Mouse (Mus musculus) large intestine, adult 2 months (tissue): ENCODE results near the gene Dbnl. TPM values are rescaled to one million over a fixed set of nuclear protein-coding genes. Genes with fewer than 3 reads are reported as not detected.
A peak's percentile ranks its signal among the peaks of the same experiment; 100 is the strongest.

Experiments
- DNase-seq: peaks from one replicate; pipeline ENCODE4 v3.0.0-alpha.2; 2012; ENCODE audit warnings: low read depth, low spot score
- WGBS: fragments of 180-500 bp; shearing (Covaris S2); methylation state at CpG from one replicate; pipeline ENCODE4 v1.1.7; 2018; 5-methylcytosine and 5-hydroxymethylcytosine counted together
- polyA plus RNA-seq: library from polyadenylated mRNA; depleted of rRNA; stranded (reverse); fragments of >200 nt; gene quantifications from 2 replicates; pipeline ENCODE4 v1.2.3, GENCODE M21; 2012; rRNA removed

Dbnl gene
- polyA plus RNA-seq, result 122 and 136 TPM in 2 replicates

DNA sequence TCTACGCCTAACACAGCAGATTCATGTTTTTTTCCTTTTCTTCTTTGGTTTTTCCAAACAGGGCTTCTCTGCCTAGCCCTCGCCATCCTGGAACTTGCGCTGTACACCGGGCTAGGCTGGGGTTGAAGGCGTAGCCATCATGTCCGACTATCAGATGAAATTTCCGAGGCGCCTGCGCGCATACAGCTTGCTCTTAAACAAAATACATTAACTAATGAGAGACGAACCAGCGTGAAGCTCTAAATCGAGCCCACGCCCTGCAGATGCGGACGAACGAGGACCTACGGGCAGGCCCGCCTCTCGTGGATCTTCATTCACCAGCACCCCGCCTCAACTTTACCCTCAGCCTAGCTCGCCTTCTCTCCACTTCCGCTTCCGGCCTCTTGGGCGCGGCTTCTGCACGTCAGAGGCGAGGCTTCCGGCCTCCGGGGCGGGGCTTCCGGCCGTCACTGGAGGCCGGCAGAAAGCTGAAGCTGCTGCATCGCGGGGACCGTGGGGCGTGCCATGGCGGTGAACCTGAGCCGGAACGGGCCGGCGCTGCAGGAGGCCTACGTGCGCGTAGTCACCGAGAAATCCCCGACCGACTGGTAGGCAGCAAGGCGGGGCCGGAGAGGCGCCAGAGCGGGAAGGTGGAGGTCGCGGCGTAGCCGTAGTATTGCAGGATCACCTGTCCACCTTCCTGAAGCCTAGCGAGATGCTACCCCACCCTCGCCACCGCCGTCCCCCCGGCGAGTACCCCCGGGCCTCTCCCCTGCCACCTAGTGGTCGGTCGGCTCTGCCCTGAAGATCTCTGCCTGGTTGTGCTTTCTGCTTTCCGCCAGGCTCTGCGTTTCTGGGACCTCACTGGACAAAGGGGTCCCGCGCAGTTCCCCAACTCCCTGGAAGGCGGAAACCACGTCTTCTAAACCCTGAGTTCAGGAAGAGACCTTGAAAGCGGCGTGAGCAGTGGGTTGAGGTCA is at the start of gene Dbnl:
Gene Dbnl (plus strand): TSS at position 433 of the 959 bp plus-strand sequence.
- under 1% methylated on average over 74 of the region's 74 CpGs for WGBS
- peak; percentile 88 for DNase-seq

DNA sequence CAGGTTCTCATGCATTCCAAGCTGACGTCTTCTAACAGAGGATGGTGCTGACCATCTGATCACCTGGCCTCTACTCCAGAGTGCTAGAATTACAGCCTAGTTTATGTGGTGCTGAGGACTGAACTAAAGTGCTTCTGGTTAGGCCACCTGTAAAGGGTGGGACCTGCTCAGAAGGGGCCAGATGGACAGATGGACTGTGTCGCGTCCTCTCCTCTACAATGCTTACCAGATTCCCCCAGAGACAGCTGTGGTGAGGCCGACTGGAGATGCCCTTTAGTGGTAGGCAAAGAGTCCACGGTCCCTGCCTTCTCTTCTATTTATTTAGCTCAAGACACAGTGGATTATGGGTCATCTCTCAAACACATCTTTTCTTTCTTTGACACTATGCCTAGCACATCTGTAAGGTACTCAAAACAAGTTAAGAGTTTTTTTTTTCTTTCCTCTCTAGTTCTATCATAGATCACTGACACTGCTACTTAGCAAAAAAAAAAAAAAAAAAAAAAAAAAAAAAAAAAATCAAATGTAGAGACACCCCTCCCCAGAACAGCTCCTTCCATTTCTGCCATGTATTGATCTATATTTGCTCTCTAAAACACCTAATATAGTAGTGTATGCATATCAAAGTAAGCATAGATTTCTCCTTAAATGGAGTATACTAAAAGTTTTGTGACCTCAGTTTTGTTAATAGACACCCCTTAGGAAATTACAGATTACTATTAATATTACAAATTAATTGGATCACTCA is 49.2 kb upstream of the Dbnl start:
- DNase-seq, result no peak
- WGBS, result 80% methylated on average over 5 of the region's 5 CpGs

DNA sequence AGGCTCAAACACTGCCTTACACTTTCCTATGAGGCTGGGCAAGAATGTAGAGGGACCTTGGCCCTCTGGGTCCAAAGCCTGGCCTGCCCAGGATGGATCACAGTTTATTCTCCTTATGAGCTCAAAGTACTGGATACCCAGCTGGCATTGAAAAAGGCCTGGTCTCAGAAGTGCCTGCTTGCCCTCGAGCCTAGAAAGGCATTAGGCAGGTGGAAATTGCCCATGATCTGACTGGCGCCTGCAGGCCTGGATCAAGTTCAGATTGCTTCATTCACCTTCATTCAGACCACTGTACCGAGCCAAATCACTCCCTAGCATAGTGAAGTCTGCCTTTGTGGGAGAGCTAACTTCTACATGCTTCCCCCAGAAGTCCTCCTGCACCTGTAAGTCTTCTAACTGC is 48.4 kb upstream of the Dbnl start:
- WGBS, result 14% methylated on average over 3 of the region's 3 CpGs
- no peak for DNase-seq

DNA sequence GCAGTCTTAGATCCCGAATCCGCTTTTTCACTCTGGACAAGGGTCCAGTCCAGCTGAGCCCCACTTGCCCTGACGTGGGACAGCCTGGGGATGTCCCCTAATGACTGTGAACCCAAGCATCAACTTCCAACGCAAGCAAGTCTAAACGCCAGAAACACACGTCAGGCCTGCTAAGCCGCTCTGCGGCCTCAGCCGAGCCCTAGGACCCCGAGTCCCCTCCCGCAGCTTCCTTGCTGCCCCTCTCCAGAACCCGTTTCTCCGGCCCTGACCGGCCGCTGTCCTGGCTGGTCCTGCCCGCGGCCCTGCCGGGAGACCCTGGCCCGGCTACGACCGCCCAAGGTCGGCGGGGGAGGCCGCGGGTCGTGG is 47.7 kb upstream of the Dbnl start:
- no peak for DNase-seq
- 1% methylated on average over 26 of the region's 26 CpGs for WGBS

DNA sequence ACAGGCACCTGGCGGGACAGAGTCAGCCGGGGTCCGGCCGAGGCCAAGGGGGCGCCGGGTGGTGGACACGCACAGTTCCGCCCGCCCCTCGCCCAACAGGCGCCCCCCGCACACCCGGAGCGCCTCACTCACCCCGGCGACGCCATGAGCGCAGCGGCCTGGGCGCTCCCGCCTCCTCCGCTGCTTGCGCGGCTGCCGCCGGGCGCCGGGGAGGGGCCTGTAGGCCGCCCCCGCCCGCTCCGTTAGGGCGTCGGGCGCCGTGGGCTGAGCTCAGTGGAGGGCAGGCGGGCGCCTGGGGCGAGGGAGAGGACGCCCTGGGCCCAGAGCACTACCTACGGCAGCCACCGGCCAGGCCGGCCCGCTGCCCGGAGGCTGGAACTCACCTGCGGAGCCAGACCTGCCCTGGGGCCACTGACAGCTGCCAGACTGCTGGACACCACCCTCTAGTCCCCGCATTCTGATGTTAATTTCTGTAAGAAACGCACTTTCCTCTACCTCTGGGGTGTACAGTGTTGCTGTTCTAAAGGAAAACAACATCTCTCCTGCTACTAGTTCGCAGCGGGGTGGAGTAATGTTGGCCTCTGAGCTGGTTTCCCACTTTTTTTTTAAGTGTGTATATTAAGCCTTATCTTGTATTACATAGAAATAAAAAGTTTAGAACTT is 47.2 kb upstream of the Dbnl start:
- no peak for DNase-seq
- 1% methylated on average over 49 of the region's 50 CpGs for WGBS

DNA sequence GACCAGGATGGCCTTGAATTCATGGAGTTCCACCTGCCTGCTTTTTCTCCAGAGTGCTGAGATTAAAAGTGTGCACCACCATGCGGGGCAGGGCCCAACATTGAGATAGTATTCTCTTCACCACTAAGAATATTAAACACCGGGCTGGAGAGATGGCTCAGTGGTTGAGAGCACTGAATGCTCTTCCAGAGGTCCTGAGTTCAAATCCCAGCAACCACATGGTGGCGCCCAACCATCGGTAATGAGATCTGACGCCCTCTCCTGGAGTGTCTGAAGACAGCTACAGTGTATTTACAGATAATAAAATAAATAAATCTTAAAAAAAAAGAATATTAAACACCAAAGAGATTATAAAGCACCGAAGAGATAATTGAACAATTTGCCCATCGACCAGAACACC is 46.2 kb upstream of the Dbnl start:
- WGBS, result 60% methylated on average over 7 of the region's 7 CpGs
- DNase-seq, result no peak

DNA sequence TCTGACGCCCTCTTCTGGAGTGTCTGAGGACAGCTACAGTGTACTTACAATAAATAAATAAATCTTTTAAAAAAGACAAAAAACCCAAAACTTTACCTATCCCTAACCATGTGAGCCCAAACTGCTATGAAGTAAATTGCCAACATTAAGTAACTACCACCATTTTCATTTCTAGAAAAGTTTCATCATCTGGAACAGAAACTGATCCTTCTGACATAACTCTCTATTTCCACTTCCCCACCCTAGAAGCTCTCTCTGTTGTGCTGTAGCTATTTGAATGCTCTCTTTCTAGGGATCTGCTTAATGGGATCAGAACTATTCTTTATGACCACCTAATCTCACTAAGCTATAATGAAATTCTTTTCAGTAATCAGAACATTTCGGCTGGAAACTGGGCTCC is 43.3 kb upstream of the Dbnl start:
- 81% methylated on average over 2 of the region's 2 CpGs for WGBS
- DNase-seq, result no peak

DNA sequence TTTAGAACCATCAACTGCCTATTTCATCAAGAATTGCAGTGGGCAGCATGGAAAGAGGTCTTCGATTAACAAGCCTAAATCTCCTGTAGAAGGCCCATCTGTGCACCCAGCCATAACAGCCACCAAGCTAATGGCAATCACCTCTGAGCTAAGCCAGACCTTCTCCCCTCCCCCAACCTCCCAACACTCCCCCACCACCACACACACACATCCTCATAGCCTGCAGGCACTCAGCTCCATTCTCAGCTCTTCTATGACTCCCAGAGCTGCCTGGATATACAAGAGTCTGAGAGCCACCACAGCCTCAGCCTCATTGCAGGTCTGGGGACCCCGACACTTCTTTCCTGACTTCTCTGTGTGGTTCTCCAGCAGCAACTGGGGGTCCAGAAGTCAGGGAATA is 34.5 kb upstream of the Dbnl start:
- no peak for DNase-seq
- WGBS, result 85% methylated on average over 2 of the region's 2 CpGs

DNA sequence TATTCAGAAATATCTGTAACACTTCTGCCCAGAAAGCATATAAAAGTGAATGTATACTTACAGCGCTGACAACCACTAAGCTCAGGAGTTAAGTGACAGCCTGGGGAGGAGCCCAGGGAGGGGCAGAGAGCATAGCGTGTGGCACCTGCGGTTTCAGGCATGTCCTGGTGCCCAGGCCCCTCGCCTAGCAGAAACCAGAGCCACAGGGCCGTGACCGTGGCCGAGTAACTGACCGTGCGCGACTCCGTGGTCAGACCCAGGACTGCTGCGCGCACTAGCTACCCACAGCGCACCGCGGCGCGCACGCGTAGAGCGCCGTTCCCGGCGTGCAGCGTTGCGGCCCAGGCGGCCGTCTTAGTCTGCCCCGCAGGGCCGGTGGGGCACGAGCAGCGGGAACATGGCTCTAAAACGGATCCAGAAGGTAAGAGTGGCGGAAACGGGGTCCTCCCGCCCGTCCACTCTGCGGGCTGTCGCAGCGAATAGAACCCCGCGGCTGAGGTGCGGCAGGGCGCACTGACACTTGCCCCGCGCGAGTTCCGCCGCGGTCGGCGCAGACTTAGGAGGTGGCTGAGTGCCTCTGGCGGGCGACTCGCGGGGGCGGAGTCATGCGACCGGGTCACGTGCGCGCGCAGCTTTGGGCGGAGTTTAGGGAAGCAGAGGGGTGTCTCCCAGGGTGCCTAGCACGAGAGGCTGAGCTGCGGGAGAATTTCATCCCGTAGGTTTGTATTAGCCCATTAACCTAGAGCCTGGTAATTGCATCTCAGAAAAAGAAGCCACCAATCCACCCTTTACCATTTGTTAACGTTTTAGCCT is 26.3 kb upstream of the Dbnl start, which contains the start of gene Urgcp:
Gene Urgcp (minus strand): TSS at position 557 of the 813 bp plus-strand sequence.
- under 1% methylated on average over 68 of the region's 68 CpGs for WGBS

DNA sequence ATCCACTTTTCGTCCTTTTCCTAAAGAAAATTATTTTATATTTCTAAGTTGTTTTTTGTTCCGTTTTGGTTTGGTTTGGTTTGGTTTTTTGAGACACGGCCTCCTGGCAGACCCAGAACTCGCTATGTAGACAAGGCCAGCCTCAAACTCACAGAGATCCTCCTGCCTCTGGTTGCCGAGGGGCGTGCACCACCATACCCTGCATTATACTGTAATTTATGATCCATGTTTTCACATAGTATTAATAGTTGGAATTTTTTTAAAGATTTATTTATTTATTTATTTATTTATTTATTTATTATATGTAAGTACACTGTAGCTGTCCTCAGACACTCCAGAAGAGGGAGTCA is 25.7 kb upstream of the Dbnl start:
- DNase-seq, result no peak
- WGBS, result 7% methylated on average over 6 of the region's 6 CpGs

More for the DNA sequence above, 26.3 kb upstream of the Dbnl start, which contains the start of gene Urgcp:
- peak; percentile 89 for DNase-seq

DNA sequence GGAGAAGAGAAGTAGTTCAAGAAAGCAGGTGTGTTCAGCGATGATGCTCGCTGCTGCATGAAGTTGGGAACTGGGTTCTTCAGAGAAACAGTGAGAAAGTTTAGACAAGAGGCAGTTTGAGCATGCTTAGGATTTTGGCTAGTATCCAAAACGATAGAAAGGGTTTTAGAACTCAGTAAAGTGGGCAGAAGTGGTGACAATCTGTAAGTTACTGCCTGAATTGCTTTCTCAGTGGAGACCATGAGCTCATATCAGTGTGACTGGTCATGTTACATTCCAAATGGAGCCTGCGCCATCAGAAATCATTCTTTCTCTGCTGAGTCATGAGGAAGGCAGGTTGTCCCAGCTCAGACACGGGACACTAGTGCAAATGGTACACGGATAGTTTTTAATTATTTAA is 22.3 kb upstream of the Dbnl start:
- DNase-seq, result no peak
- WGBS, result 82% methylated on average over 6 of the region's 6 CpGs

DNA sequence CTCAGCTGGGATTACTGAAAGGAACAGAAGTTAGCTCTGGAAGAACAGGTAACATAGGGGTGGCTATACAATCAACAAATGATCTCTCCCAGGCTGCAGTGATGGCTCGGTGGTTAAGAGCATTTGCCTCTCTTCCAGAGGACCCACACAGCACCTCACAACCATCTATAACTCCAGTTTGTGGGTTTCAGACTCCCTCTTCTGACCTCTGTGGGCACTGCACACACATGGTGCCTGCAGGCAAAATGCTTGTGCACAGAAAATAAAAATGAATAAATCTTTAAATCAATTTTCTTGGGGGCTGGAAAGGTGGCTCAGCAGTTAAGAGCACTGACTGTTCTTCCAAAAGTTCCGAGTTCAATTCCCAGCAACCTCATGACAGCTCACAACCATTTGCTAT is 9.8 kb upstream of the Dbnl start:
- WGBS, result 74% methylated on average over 2 of the region's 2 CpGs
- DNase-seq, result no peak

DNA sequence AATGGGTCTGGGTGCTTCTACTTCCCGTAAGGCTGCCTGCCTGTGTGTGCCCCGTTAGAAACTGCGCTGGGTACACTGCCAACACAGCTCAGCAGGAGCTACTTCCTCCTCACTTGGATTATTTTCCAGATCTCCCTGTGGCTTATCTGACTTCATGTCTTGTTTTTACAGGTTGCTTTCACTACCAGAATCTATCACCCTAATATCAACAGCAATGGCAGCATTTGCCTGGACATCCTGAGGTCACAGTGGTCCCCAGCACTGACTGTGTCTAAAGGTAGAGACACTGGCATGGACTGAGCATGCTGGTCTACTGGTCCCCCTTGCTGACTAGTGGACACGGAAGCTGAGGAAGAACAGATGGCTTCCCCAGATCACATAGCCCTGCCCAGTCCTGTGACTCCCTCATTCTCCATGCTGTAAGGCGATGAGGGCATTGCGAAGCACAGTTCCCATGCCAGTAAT is 8.2 kb upstream of the Dbnl start:
- 90% methylated on average over 6 of the region's 6 CpGs for WGBS
- no peak for DNase-seq

DNA sequence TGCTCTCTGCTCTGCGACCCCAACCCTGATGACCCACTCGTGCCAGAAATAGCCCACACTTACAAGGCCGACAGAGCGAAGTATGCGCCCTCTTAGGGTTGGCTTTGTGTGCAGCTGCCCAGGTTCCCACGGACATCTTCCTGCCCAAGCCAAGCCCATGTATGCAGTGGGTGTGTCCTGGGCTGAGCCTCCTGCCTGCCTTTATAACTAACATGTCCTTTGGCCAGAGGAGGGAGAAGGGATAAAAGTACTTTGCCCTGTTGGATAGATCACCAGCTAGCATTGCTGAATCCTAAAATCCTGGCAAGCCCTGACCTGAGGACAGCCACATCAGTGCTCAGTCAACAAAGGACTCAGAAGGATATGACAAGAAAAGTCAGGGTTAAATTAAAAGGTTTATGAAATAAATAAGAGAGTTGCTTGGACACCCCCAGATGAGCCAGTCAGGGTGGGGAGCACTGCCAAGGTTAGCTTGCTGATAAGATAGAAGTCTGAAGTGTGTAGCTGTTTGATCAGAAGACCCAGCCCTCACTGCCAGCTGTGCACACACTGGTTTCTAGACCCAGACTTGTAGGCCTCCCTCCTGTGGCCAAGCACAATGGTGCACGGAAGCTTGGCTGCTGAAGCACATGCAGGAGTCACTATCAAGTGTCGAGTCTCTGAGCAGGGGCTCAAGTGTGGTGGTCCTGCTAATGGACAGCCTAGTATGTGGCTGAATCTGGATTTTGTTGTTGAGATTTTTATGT is 5.9 kb upstream of the Dbnl start:
- DNase-seq, result peak; percentile 75
- 25% methylated on average over 8 of the region's 8 CpGs for WGBS

DNA sequence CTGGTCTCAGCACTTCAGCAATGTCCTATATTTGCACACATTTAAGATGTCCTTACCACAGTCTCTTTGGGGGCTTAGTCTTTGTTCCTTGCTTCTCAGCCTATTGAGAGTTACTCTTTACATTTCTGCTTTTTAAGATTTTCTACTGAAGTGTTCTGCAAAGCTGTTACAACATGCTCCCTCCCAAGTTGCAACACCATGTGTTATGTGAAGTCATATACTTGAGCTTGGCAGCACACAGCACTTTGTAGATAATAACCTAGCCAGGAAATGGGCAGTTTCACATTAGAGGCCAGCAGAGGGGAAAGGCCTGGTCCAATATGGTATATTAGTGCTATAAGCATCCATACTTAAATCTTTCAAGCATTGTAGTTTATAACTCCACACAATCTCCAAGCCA is 2.6 kb upstream of the Dbnl start:
- no peak for DNase-seq

DNA sequence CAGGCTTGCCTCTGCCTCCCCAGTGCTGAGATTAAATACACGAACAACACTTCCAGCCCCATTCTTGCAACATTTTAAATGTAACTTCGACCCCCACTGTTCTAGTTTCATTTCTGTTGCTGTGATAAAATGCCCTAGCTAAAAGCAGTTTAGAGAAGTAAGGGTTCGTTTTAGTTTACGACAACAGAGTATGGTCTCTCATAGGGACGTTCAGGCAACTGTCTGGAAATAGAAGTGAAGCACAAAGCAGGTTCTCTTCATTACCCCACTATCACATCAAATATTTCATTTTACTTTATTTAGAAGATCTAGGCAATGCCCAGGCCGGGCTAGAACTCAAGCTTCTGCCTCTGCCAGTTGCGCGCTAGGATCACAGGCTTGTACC is 625 bp upstream of the Dbnl start:
- WGBS, result 29% methylated on average over 8 of the region's 8 CpGs
- DNase-seq, result no peak

DNA sequence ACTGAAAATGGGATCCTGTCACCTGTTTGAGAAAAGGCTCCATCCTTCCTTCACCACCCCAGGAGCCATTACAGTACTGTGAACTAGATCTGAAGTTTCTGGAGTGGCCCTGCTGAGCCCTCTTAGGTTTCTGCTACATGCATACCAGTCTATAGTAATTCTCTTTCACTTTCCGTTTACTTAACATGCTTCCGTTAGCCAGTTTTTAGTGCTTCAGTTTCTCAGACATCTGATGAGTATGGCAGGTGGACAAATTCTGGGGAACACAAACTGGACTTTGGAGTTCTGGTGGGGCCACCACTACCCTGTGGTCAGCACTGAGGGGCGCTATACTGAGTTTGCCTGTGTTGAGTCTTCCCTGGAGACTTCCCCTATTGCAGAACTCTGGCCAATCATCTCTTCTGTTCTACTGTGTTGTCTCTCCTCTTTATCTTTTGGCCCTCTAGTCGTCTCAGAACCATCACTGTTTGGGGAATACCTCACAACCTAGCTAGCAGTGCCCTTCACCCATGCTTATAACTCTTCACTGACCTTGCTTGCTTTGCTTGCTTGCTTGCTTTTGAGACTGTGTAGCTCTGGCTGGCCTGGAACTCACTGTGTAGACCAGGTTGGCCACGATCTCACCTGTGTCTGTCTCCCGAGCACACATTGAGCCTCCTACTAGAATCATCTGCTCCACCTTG is 924 bp downstream of the Dbnl start:
- WGBS, result 30% methylated on average over 6 of the region's 6 CpGs

DNA sequence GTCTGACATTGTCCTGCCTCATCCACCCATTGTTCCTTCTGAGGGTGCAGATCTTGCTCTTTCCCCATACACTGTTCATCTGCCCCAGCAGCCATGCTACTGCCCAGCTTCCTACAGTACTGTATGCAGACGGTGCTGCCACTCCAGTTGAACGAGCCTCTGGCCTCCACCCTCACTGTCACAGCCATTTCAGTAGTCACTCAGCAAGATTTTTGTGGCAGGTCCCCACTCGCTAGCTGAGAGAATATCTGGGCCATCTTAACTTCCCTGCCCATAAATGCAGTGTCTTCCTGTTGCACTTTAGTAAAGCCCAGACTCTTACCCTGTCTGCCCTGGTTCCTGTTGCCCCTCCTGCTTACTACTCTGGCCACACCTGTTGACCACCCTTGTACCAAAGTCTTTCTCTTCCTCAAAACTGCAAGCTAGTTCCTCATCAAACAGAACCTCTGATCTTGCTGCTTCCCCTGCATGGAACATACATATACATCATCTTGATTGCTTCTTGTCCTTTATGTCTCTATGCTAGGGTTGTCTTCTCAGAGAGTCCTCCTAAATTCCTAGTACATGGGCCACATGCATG is 1.6 kb downstream of the Dbnl start:
- 30% methylated on average over 3 of the region's 3 CpGs for WGBS

More for the DNA sequence above, 924 bp downstream of the Dbnl start:
- no peak for DNase-seq

More for the DNA sequence above, 1.6 kb downstream of the Dbnl start:
- no peak for DNase-seq
